Mouse (Mus musculus): ENCODE data around the gene Bhlha9. TPM values are rescaled to one million over a fixed set of nuclear protein-coding genes. Genes with fewer than 3 reads are reported as not detected.

Gene Bhlha9
- total and polyA plus RNA-seq, 3 experiments: not detected

- H3K27ac ChIP-seq (ENCODE audit: control insufficient read depth, low read depth, low read length): no peak overlapping the region
- H3K36me3 ChIP-seq (ENCODE audit: control insufficient read depth in 1 of 2, insufficient read depth in 2 of 2, low read length in 2 of 2): no peaks in the 10 kb centered on the region
- H3K4me1 ChIP-seq (ENCODE audit: control insufficient read depth in 1 of 2, insufficient read depth in 2 of 2, low read length in 2 of 2): no peaks in the 10 kb centered on the region; a peak in 1 of 4 replicates
- DNase-seq (ENCODE audit: low read depth, low spot score): no peak
- no peaks in the 10 kb centered on the region for H3K79me2 ChIP-seq (ENCODE audit: control insufficient read depth, insufficient read depth, low read length, poor library complexity)
- no peak overlapping the region for H3K9ac ChIP-seq (ENCODE audit: control insufficient read depth, low read depth, low read length, poor library complexity, severe bottlenecking)
- no peak for TF ChIP-seq USF1 (IDR thresholded peaks at IDR 0.05; ENCODE audit: low read depth, low read length)
- TF ChIP-seq CTCF (IDR thresholded peaks at IDR 0.05 in 2 of 3, conservative IDR thresholded peaks at IDR 0.05 in 1 of 3; ENCODE audit: control insufficient read depth in 1 of 3, insufficient read depth in 1 of 3, low read depth in 2 of 3, low read length in 3 of 3, poor library complexity in 1 of 3, severe bottlenecking in 1 of 3): no peak
- TF ChIP-seq MXI1 (IDR thresholded peaks at IDR 0.05; ENCODE audit: low read depth, low read length): no peak
- TF ChIP-seq SIN3A (IDR thresholded peaks at IDR 0.05; ENCODE audit: low read length): no peak
- TF ChIP-seq KAT2A (conservative IDR thresholded peaks at IDR 0.05; ENCODE audit: low read depth, low read length): no peak
- no peak for TF ChIP-seq MAZ (IDR thresholded peaks at IDR 0.05; ENCODE audit: low read depth, low read length)
- no peak for TF ChIP-seq MYC (IDR thresholded peaks at IDR 0.05; ENCODE audit: low read depth, low read length)
- TF ChIP-seq ZKSCAN1 (IDR thresholded peaks at IDR 0.05; ENCODE audit: low read depth, low read length): no peak
- TF ChIP-seq CHD1 (IDR thresholded peaks at IDR 0.05; ENCODE audit: low read depth, low read length): no peak
- no peak for TF ChIP-seq SMC3 (IDR thresholded peaks at IDR 0.05; ENCODE audit: low read depth, low read length)
- TF ChIP-seq NELFE (IDR thresholded peaks at IDR 0.05; ENCODE audit: low read depth, low read length): no peak
- no peak for TF ChIP-seq RCOR1 (IDR thresholded peaks at IDR 0.05; ENCODE audit: low read depth, low read length)
- no peak for TF ChIP-seq MEF2A (IDR thresholded peaks at IDR 0.05; ENCODE audit: extremely low read depth, insufficient replicate concordance, low read depth, low read length, poor library complexity, severe bottlenecking)
- no peak for TF ChIP-seq TAL1 (IDR thresholded peaks at IDR 0.05; ENCODE audit: low read length)
- TF ChIP-seq ZNF384 (IDR thresholded peaks at IDR 0.05; ENCODE audit: low read depth, low read length): no peak
- TF ChIP-seq USF2 (IDR thresholded peaks at IDR 0.05; ENCODE audit: borderline replicate concordance in 1 of 2, insufficient read depth in 1 of 2, low read depth in 1 of 2, low read length in 2 of 2): no peak
- TF ChIP-seq TBP (IDR thresholded peaks at IDR 0.05; ENCODE audit: low read depth, low read length): no peak
- no peak for TF ChIP-seq EP300 (IDR thresholded peaks at IDR 0.05; ENCODE audit: low read depth in 1 of 2, low read length in 2 of 2)
- H3K4me3 ChIP-seq (ENCODE audit: control insufficient read depth in 1 of 2, insufficient read depth in 1 of 2, low read depth in 2 of 2, low read length in 2 of 2): no peak overlapping the region
- peaks cover 0 to 1% of the 10 kb centered on the region in 2 experiments; a peak in 1 of 4 replicates for H3K27me3 ChIP-seq (ENCODE audit: control insufficient read depth in 1 of 2, insufficient read depth in 2 of 2, low read length in 2 of 2)
- no peaks in the 10 kb centered on the region for H3K9me3 ChIP-seq (replicated peaks; ENCODE audit: insufficient read depth, low read length)
Observed at GRCm38 (mm10) chr11:76622566-76623205, 49.6 kb upstream of the Bhlha9 start.

- no peak for DNase-seq (ENCODE audit: low read depth, low spot score)
- Histone ChIP-seq H3K27me3 (ENCODE audit: control insufficient read depth in 1 of 2, insufficient read depth in 2 of 2, low read length in 2 of 2) (no peaks in the 10 kb centered on the region), H3K27ac (ENCODE audit: control insufficient read depth, low read depth, low read length) (no peak overlapping the region)
Observed at GRCm38 (mm10) chr11:76623206-76623961, 48.9 kb upstream of the Bhlha9 start.

More at GRCm38 (mm10) chr11:76623206-76623961, 48.9 kb upstream of the Bhlha9 start:
- Histone ChIP-seq H3K4me1 (ENCODE audit: control insufficient read depth in 1 of 2, insufficient read depth in 2 of 2, low read length in 2 of 2) (peaks cover 0 to 7% of the 10 kb centered on the region in 2 experiments; a peak in 2 of 4 replicates), H3K36me3 (ENCODE audit: control insufficient read depth in 1 of 2, insufficient read depth in 2 of 2, low read length in 2 of 2) (peaks cover 0 to 5% of the 10 kb centered on the region in 2 experiments; a peak in 2 of 4 replicates), H3K9ac (ENCODE audit: control insufficient read depth, low read depth, low read length, poor library complexity, severe bottlenecking) (no peak overlapping the region), H3K79me2 (ENCODE audit: control insufficient read depth, insufficient read depth, low read length, poor library complexity) (no peaks in the 10 kb centered on the region), H3K4me3 (ENCODE audit: control insufficient read depth in 1 of 2, insufficient read depth in 1 of 2, low read depth in 2 of 2, low read length in 2 of 2) (no peak overlapping the region), H3K9me3 (replicated peaks; ENCODE audit: insufficient read depth, low read length) (no peaks in the 10 kb centered on the region)
- TF ChIP-seq EP300 (IDR thresholded peaks at IDR 0.05; ENCODE audit: low read depth in 1 of 2, low read length in 2 of 2) (no peak), MAX (IDR thresholded peaks at IDR 0.05; ENCODE audit: low read length) (no peak), POLR2A (IDR thresholded peaks at IDR 0.05; ENCODE audit: control insufficient read depth in 1 of 2, insufficient read depth in 1 of 2, low read depth in 1 of 2, low read length in 2 of 2, poor library complexity in 1 of 2) (no peak)

Data from MEL (cell line).